Mouse (Mus musculus): ENCODE data around the gene Usp30. TPM values are rescaled to one million over a fixed set of nuclear protein-coding genes. Genes with fewer than 3 reads are reported as not detected.

Gene Usp30
- total and polyA plus RNA-seq, 3 experiments: 12.8 to 21.1 TPM; not detected in 1

DNA sequence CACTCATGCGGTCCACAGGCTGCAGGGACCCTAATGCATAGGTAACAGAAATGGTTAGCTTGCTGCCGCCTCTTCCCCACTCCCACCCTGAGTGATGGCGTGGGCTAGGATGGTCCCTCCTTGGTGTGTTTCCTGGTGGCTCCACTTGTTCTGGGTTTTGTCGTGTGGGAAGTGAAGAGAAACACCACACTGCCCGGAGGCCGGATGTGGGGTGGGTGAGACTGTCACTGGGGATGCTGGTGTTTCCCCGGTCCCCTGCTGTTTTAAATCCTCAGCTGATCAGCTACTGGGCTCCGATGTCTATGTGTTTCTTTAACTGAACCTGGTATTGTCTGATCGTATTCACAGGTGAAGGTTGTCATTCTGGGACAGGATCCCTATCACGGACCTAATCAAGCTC lies 70.3 kb downstream of the Usp30 start:
- H3K9ac ChIP-seq (ENCODE audit: control insufficient read depth, low read depth, low read length, poor library complexity, severe bottlenecking): no peak overlapping the region
- peaks cover 3% of the 10 kb centered on the region; the same call in 1 of the 2 replicates for H3K79me2 ChIP-seq (ENCODE audit: control insufficient read depth, insufficient read depth, low read length, poor library complexity)
- no peaks in the 10 kb centered on the region for H3K27me3 ChIP-seq (ENCODE audit: control insufficient read depth in 1 of 2, insufficient read depth in 2 of 2, low read length in 2 of 2)
- no peak for DNase-seq (ENCODE audit: low read depth, low spot score)
- peaks cover 8 to 26% of the 10 kb centered on the region in 2 experiments for H3K4me1 ChIP-seq (ENCODE audit: control insufficient read depth in 1 of 2, insufficient read depth in 2 of 2, low read length in 2 of 2)
- H3K36me3 ChIP-seq (ENCODE audit: control insufficient read depth in 1 of 2, insufficient read depth in 2 of 2, low read length in 2 of 2): peaks cover 0 to 18% of the 10 kb centered on the region in 2 experiments; a peak in 2 of 4 replicates
- no peak for TF ChIP-seq SIN3A (IDR thresholded peaks at IDR 0.05; ENCODE audit: low read length)
- TF ChIP-seq TCF12 (IDR thresholded peaks at IDR 0.05; ENCODE audit: low read depth, low read length): no peak
- TF ChIP-seq HCFC1 (IDR thresholded peaks at IDR 0.05; ENCODE audit: low read depth, low read length): no peak
- no peak for TF ChIP-seq MAFK (IDR thresholded peaks at IDR 0.05; ENCODE audit: borderline replicate concordance, low read depth, low read length)
- no peak for TF ChIP-seq RCOR1 (IDR thresholded peaks at IDR 0.05; ENCODE audit: low read depth, low read length)
- no peak for TF ChIP-seq JUND (IDR thresholded peaks at IDR 0.05; ENCODE audit: low read depth, low read length)
- no peaks in the 10 kb centered on the region for H3K9me3 ChIP-seq (replicated peaks; ENCODE audit: insufficient read depth, low read length)
- no peak overlapping the region for H3K27ac ChIP-seq (ENCODE audit: control insufficient read depth, low read depth, low read length)
- H3K4me3 ChIP-seq (ENCODE audit: control insufficient read depth in 1 of 2, insufficient read depth in 1 of 2, low read depth in 2 of 2, low read length in 2 of 2): no peak overlapping the region

DNA sequence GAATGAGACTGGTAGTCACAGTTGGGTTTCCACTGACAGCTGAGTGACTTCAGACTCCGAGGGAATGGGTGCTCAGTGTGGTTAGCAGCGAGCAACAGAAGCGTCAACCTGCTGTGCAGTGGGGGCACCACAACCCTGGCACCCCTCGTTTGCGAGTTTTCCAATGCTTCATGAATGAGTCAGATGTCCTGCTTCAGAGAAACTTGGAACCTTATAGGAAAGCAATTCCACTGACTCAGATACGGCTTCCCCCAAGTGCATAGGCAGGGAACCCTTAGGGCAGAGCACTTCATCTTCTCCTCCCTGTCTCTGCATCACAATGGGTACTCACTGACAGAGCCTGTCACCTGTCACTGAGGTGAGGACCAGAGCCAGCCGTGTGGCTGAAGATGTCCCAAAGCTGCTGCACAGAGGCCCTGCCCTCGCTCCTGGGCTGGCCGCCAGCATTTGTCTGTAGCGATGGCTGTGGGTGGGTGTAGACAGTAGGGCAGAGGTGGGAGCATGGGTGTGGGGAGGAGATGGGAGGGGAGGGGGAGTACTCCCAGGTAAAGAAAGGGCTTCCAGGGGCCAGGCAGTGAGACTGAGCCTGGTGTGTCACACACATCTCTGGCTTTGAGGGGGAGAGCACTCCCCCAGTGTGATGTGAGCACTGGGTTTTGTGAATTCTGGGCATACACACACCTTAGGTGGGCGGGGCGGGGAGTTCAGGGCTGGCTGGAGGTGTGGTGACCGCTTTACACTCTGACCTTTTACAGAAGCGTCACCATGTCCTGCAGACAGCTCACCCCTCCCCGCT lies 72.4 kb downstream of the Usp30 start:
- no peaks in the 10 kb centered on the region for H3K27me3 ChIP-seq (ENCODE audit: control insufficient read depth in 1 of 2, insufficient read depth in 2 of 2, low read length in 2 of 2)
- H3K4me1 ChIP-seq (ENCODE audit: control insufficient read depth in 1 of 2, insufficient read depth in 2 of 2, low read length in 2 of 2): peaks cover 8 to 16% of the 10 kb centered on the region in 2 experiments
- H3K27ac ChIP-seq (ENCODE audit: control insufficient read depth, low read depth, low read length): no peak overlapping the region
- H3K79me2 ChIP-seq (ENCODE audit: control insufficient read depth, insufficient read depth, low read length, poor library complexity): no peaks in the 10 kb centered on the region
- no peaks in the 10 kb centered on the region for H3K9me3 ChIP-seq (replicated peaks; ENCODE audit: insufficient read depth, low read length)
- no peak overlapping the region for H3K9ac ChIP-seq (ENCODE audit: control insufficient read depth, low read depth, low read length, poor library complexity, severe bottlenecking)
- H3K36me3 ChIP-seq (ENCODE audit: control insufficient read depth in 1 of 2, insufficient read depth in 2 of 2, low read length in 2 of 2): peaks cover 0 to 11% of the 10 kb centered on the region in 2 experiments; a peak in 2 of 4 replicates
- no peak for TF ChIP-seq NRF1 (IDR thresholded peaks at IDR 0.05; ENCODE audit: insufficient read depth, low read depth, low read length, poor library complexity, severe bottlenecking)
- no peak for TF ChIP-seq CHD2 (IDR thresholded peaks at IDR 0.05; ENCODE audit: low read length)
- TF ChIP-seq ZKSCAN1 (IDR thresholded peaks at IDR 0.05; ENCODE audit: low read depth, low read length): no peak
- TF ChIP-seq RAD21 (IDR thresholded peaks at IDR 0.05; ENCODE audit: low read depth, low read length): no peak
- TF ChIP-seq POLR2A (IDR thresholded peaks at IDR 0.05; ENCODE audit: control insufficient read depth in 1 of 2, insufficient read depth in 1 of 2, low read depth in 1 of 2, low read length in 2 of 2, poor library complexity in 1 of 2): no peak
- no peak for TF ChIP-seq MYC (IDR thresholded peaks at IDR 0.05; ENCODE audit: low read depth, low read length)
- TF ChIP-seq ZMIZ1 (IDR thresholded peaks at IDR 0.05; ENCODE audit: low read depth, low read length): no peak
- TF ChIP-seq CHD1 (IDR thresholded peaks at IDR 0.05; ENCODE audit: low read depth, low read length): no peak
- no peak overlapping the region for H3K4me3 ChIP-seq (ENCODE audit: control insufficient read depth in 1 of 2, insufficient read depth in 1 of 2, low read depth in 2 of 2, low read length in 2 of 2)
- no peak for DNase-seq (ENCODE audit: low read depth, low spot score)

Data from MEL (cell line).